Mouse (Mus musculus): ENCODE measurements around the gene Slc25a33. TPM values are rescaled to one million over a fixed set of nuclear protein-coding genes. Genes with fewer than 3 reads are reported as not detected.
"Not testable (repeated sequence)": the region's sequence is repeated elsewhere in the genome, so short reads cannot be mapped to it uniquely, and the experiment has no call there.

Slc25a33 gene
- polyA plus RNA-seq, 1 experiment: 24.2 TPM

DNA sequence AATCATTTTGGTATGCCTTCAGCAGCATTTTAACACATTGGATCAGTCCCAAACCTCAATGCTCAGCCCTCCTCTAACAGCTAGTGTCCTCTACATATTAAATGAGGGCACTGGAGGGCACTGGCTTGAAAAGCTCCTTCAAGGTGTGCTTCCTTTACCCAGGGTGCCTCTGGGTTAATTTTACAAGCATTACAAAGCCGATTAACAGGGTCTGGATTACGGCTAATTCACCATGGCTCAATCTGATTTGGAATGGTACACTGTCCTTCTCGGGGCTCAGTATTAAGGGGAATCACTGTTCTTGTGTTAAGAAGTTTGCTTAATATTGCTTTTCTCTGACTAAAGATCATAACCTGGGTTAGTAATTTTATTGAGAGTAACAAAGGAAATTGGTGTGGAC lies 21.2 kb downstream of the Slc25a33 start:
- Histone ChIP-seq H3K27ac (replicated peaks; ENCODE audit: low read depth, low read length) (no peak overlapping the region), H3K4me3 (ENCODE audit: insufficient read depth, low read depth, low read length) (no peak overlapping the region), H3K4me1 (ENCODE audit: control insufficient read depth, insufficient read depth, insufficient read length, low read length) (no peaks in the 10 kb centered on the region)

DNA sequence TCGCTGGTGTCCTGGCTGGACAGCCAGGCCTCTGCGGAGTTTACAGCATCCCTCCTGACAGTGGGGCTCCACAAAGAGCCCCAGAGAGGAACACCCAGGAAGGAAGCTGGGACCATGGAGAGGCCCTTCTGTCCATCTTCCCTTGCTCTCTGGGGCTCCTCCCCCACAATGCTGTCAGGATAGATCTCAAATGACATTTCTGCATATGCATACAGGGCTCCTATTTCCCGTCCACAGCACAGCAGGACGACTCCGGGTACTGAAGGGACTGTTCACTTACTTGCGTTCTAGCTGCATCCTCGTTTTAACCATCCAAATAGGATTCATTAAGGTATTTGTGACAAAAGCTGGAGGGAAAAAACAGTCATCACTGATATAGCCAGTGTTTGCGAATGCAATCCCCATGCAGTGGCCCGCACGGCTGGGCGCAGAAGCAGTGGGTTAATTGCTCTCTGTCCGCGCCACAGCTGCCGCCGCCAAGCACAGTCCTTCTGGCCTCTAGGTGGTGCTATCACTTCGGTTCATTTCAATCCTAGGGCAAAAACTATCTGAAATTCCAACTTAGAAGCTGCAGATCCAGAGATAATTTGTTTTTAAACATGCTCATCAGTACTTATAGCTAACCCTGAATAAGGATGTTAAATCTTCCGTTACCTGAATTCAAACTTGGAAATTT lies 21.8 kb downstream of the Slc25a33 start:
- H3K4me3 ChIP-seq (ENCODE audit: insufficient read depth, low read depth, low read length): no peak overlapping the region
- no peaks in the 10 kb centered on the region for H3K4me1 ChIP-seq (ENCODE audit: control insufficient read depth, insufficient read depth, insufficient read length, low read length)
- no peak overlapping the region for H3K27ac ChIP-seq (replicated peaks; ENCODE audit: low read depth, low read length)

DNA sequence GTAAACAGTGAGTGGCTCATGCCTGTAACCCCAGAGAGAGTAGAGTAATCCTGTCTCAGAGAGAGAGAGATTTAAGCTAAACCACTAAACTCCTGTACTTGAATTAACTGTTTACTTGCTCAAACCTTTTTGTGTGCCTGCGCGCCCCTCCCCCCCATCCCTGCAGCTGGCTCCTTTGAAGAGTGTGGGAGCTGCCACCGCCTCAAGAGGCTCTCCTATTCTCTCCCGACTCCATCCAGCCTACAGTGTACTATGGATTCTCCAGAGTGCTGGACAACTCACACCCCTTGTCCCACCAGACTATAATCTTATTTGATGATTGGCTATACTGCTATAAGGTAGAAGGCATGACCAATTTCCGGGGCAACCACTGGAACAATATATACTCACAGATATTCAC lies 23.4 kb downstream of the Slc25a33 start:
- no peak overlapping the region for H3K4me3 ChIP-seq (ENCODE audit: insufficient read depth, low read depth, low read length)
- H3K4me1 ChIP-seq (ENCODE audit: control insufficient read depth, insufficient read depth, insufficient read length, low read length): no peaks in the 10 kb centered on the region
- no peak overlapping the region for H3K27ac ChIP-seq (replicated peaks; ENCODE audit: low read depth, low read length)

DNA sequence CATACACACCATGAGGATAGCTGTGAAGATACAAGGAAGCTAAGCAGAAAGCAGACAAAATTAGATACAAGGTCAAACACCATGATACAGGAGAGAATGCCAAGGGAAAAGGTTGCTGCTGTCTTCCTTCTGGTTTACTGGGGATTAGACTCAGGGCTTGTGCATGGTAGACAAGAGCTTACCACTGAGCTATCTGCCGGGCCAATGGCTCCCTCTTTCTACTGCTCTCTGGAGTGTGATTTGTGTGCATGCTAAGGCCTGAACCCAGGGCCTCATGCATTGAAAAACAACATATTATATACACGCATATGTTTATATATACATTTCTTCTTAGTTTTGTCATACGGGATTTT lies 24.4 kb downstream of the Slc25a33 start:
- not testable (repeated sequence) for H3K27ac ChIP-seq (replicated peaks; ENCODE audit: low read depth, low read length); H3K4me3 ChIP-seq (ENCODE audit: insufficient read depth, low read depth, low read length); H3K4me1 ChIP-seq (ENCODE audit: control insufficient read depth, insufficient read depth, insufficient read length, low read length)

- Histone ChIP-seq H3K4me1 (ENCODE audit: control insufficient read depth, insufficient read depth, insufficient read length, low read length) (no peaks in the 10 kb centered on the region), H3K4me3 (ENCODE audit: insufficient read depth, low read depth, low read length) (no peak overlapping the region), H3K27ac (replicated peaks; ENCODE audit: low read depth, low read length) (no peak overlapping the region)
These were observed 24.9 kb downstream of the Slc25a33 start for GRCm38 (mm10) chr4:149749003-149749662.

- H3K27ac ChIP-seq (replicated peaks; ENCODE audit: low read depth, low read length): no peak overlapping the region
- no peak overlapping the region for H3K4me3 ChIP-seq (ENCODE audit: insufficient read depth, low read depth, low read length)
- H3K4me1 ChIP-seq (ENCODE audit: control insufficient read depth, insufficient read depth, insufficient read length, low read length): no peaks in the 10 kb centered on the region
These were observed 30.0 kb downstream of the Slc25a33 start for GRCm38 (mm10) chr4:149744119-149744518.

GRCm38 (mm10) chr4:149742011-149742530 lies 32.0 kb downstream of the Slc25a33 start:
- H3K27ac ChIP-seq (replicated peaks; ENCODE audit: low read depth, low read length): no peak overlapping the region
- H3K4me3 ChIP-seq (ENCODE audit: insufficient read depth, low read depth, low read length): no peak overlapping the region
- peaks cover 1% of the 10 kb centered on the region for H3K4me1 ChIP-seq (ENCODE audit: control insufficient read depth, insufficient read depth, insufficient read length, low read length)

- Histone ChIP-seq H3K4me1 (ENCODE audit: control insufficient read depth, insufficient read depth, insufficient read length, low read length) (peaks cover 6% of the 10 kb centered on the region), H3K4me3 (ENCODE audit: insufficient read depth, low read depth, low read length) (no peak overlapping the region), H3K27ac (replicated peaks; ENCODE audit: low read depth, low read length) (no peak overlapping the region)
These were observed 33.8 kb downstream of the Slc25a33 start for GRCm38 (mm10) chr4:149740301-149740700.

- no peak overlapping the region for H3K27ac ChIP-seq (replicated peaks; ENCODE audit: low read depth, low read length)
- no peak overlapping the region for H3K4me3 ChIP-seq (ENCODE audit: insufficient read depth, low read depth, low read length)
- H3K4me1 ChIP-seq (ENCODE audit: control insufficient read depth, insufficient read depth, insufficient read length, low read length): peaks cover 15% of the 10 kb centered on the region
These were observed 34.6 kb downstream of the Slc25a33 start for GRCm38 (mm10) chr4:149739478-149739877.

GRCm38 (mm10) chr4:149737383-149738324 lies 36.4 kb downstream of the Slc25a33 start, which contains the start of gene Tmem201:
Gene Tmem201 (minus strand): TSS chr4:149738044.
- Histone ChIP-seq H3K27ac (replicated peaks; ENCODE audit: low read depth, low read length) (no peak within 1 kb of the TSS), H3K4me1 (ENCODE audit: control insufficient read depth, insufficient read depth, insufficient read length, low read length) (peaks cover 32% of the 10 kb centered on the region), H3K4me3 (ENCODE audit: insufficient read depth, low read depth, low read length) (peak within 1 kb of the TSS; percentile 72)

GRCm38 (mm10) chr4:149736581-149736980 lies 37.5 kb downstream of the Slc25a33 start:
- Histone ChIP-seq H3K4me1 (ENCODE audit: control insufficient read depth, insufficient read depth, insufficient read length, low read length) (peaks cover 38% of the 10 kb centered on the region), H3K27ac (replicated peaks; ENCODE audit: low read depth, low read length) (no peak overlapping the region), H3K4me3 (ENCODE audit: insufficient read depth, low read depth, low read length) (peak overlapping the region; percentile 72)

GRCm38 (mm10) chr4:149735624-149736250 lies 38.3 kb downstream of the Slc25a33 start:
- no peak overlapping the region for H3K27ac ChIP-seq (replicated peaks; ENCODE audit: low read depth, low read length)
- H3K4me1 ChIP-seq (ENCODE audit: control insufficient read depth, insufficient read depth, insufficient read length, low read length): peaks cover 44% of the 10 kb centered on the region

GRCm38 (mm10) chr4:149734730-149735475 lies 39.2 kb downstream of the Slc25a33 start:
- H3K4me1 ChIP-seq (ENCODE audit: control insufficient read depth, insufficient read depth, insufficient read length, low read length): peaks cover 45% of the 10 kb centered on the region
- H3K27ac ChIP-seq (replicated peaks; ENCODE audit: low read depth, low read length): peak overlapping the region; percentile 10; the same call in 1 of the 2 replicates
- no peak overlapping the region for H3K4me3 ChIP-seq (ENCODE audit: insufficient read depth, low read depth, low read length)

More at GRCm38 (mm10) chr4:149735624-149736250, 38.3 kb downstream of the Slc25a33 start:
- H3K4me3 ChIP-seq (ENCODE audit: insufficient read depth, low read depth, low read length): no peak overlapping the region

DNA sequence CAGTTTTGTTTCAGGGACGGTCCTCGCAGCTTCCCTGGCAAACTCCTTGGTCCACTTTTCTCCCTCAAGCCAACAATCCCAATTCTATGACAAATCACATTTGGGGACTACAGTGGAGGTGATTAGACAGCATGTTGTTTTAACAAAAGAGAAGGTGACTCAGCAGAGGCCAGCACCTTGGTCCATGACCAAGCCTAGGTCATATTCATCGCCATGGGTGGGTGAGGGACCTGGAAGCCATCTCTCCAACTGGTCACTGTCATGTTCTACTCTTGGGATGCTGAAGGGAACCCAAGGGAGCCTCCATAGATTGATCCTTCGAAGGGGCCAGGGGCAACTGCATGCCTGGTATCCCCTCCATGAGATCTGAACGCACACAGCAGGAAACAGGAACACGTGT lies 39.8 kb downstream of the Slc25a33 start:
- Histone ChIP-seq H3K27ac (replicated peaks; ENCODE audit: low read depth, low read length) (peak overlapping the region; percentile 10), H3K4me3 (ENCODE audit: insufficient read depth, low read depth, low read length) (no peak overlapping the region), H3K4me1 (ENCODE audit: control insufficient read depth, insufficient read depth, insufficient read length, low read length) (peaks cover 46% of the 10 kb centered on the region)
